Mouse (Mus musculus) hindbrain, embryonic 16.5 days (tissue): ENCODE measurements around the gene Celf3. TPM values are rescaled to one million over a fixed set of nuclear protein-coding genes. Genes with fewer than 3 reads are reported as not detected.
A peak's percentile ranks its signal among the peaks of the same experiment; 100 is the strongest.

Experiments used
- ATAC-seq: fragments of 200-750 bp; cut with Nextera tagmentation; 2 replicates; pipeline ENCODE4 v1.8.0; 2017; ENCODE audit warnings: moderate TSS enrichment, moderate library complexity
- H3K27ac ChIP-seq: fragments of 300-500 bp; sonication (generic); 2 replicates; pipeline ENCODE4 v1.5.1; 2014; ENCODE audit warnings: low read depth, mild to moderate bottlenecking, control low read depth, low read length, moderate library complexity
- H3K27me3 ChIP-seq: fragments of 300-500 bp; sonication (generic); replicated peaks from 2 replicates; pipeline ENCODE4 v1.6.1; 2014; ENCODE audit warnings: low read length; ENCODE audit not compliant: control insufficient read depth, insufficient read depth
- H3K36me3 ChIP-seq: fragments of 300-500 bp; sonication (generic); 2 replicates; pipeline ENCODE4 v1.6.1; 2014; ENCODE audit warnings: mild to moderate bottlenecking, low read length, moderate library complexity, mixed read lengths; ENCODE audit not compliant: control insufficient read depth, insufficient read depth
- H3K4me1 ChIP-seq: fragments of 300-500 bp; sonication (generic); 2 replicates; pipeline ENCODE4 v1.6.1; 2014; ENCODE audit warnings: low read depth, low read length; ENCODE audit not compliant: control insufficient read depth, insufficient read depth
- H3K4me2 ChIP-seq: fragments of 300-500 bp; sonication (generic); 2 replicates; pipeline ENCODE4 v1.6.1; 2014; ENCODE audit warnings: mild to moderate bottlenecking, low read length, control low read depth, moderate library complexity
- H3K4me3 ChIP-seq: fragments of 300-500 bp; sonication (generic); 2 replicates; pipeline ENCODE4 v1.5.1; 2014; ENCODE audit warnings: mild to moderate bottlenecking, low read length, control low read depth, moderate library complexity
- H3K9ac ChIP-seq: fragments of 300-500 bp; sonication (generic); 2 replicates; pipeline ENCODE4 v1.6.1; 2014; ENCODE audit warnings: low read depth, mild to moderate bottlenecking, control low read depth, low read length, moderate library complexity
- H3K9me3 ChIP-seq: fragments of 300-500 bp; sonication (generic); 2 replicates; pipeline ENCODE4 v1.6.1; 2014; ENCODE audit warnings: mild to moderate bottlenecking, low read length, moderate library complexity; ENCODE audit not compliant: control insufficient read depth
- WGBS: fragments of 180-500 bp; shearing (Covaris S2); extraction: QIAGEN DNeasy Blood & Tissue Kit; methylation state at CpG from one replicate; pipeline ENCODE4 v1.1.7; 2014; 5-methylcytosine and 5-hydroxymethylcytosine counted together
- polyA plus RNA-seq: library from polyadenylated mRNA; unstranded; fragments of >200 nt; fragmentation: Nextera tagmentation; extraction: Ambion mirVana; gene quantifications from 2 replicates; pipeline ENCODE4 v1.2.1, GENCODE M21; 2015

The Celf3 gene
- polyA plus RNA-seq = 184 and 191 TPM in 2 replicates

- peak within 1 kb of the TSS; percentile 90 for H3K27ac ChIP-seq
- peak within 1 kb of the TSS; percentile 87 for H3K4me2 ChIP-seq
- H3K4me1 ChIP-seq = peaks cover 47% of the 10 kb centered on the region
- H3K9me3 ChIP-seq = no peaks in the 10 kb centered on the region
- under 1% methylated on average over 14 of the region's 14 CpGs for WGBS
- H3K36me3 ChIP-seq = no peaks in the 10 kb centered on the region; the same call in 1 of the 2 replicates
- H3K4me3 ChIP-seq = peak within 1 kb of the TSS; percentile 67
- H3K9ac ChIP-seq = peak within 1 kb of the TSS; percentile 90
- ATAC-seq = peak; percentile 91
- H3K27me3 ChIP-seq = no peaks in the 10 kb centered on the region
Observed at GRCm38 (mm10) chr3:94477981-94478422, at the start of gene Celf3. Celf3 (plus strand) TSS chr3:94478295.

- H3K4me2 ChIP-seq = no peak overlapping the region
- no peaks in the 10 kb centered on the region for H3K4me1 ChIP-seq
- no peaks in the 10 kb centered on the region for H3K27me3 ChIP-seq
- peaks cover 26% of the 10 kb centered on the region for H3K36me3 ChIP-seq
- H3K27ac ChIP-seq = no peak overlapping the region
- WGBS = 87% methylated on average over 2 of the region's 2 CpGs
- no peak overlapping the region for H3K9ac ChIP-seq
- ATAC-seq = no peak
- H3K4me3 ChIP-seq = no peak overlapping the region
- no peaks in the 10 kb centered on the region for H3K9me3 ChIP-seq
Observed at GRCm38 (mm10) chr3:94430980-94431379, 47.1 kb upstream of the Celf3 start.

DNA sequence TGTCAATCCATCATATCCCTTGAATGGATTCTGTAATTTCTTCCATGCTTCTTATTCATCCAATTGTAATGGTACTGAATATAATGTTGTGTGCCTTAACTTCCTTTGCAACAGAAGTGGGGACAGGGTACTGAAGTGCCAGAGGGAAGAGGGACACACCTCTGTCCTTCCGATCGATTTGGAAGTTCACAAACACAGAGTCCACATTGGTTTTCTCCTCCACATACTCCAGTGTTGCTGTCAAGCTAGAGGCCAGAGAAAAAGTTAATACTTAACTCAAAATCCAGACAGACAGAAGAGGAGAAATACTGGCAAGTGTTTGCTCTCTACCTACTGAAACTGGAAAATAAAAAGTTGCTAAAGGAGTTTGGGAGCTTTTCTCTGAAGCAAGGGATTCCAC, 43.8 kb upstream of the Celf3 start:
- H3K9me3 ChIP-seq = no peaks in the 10 kb centered on the region
- no peak for ATAC-seq
- H3K4me1 ChIP-seq = no peaks in the 10 kb centered on the region
- H3K4me2 ChIP-seq = no peak overlapping the region
- no peak overlapping the region for H3K9ac ChIP-seq
- H3K27me3 ChIP-seq = no peaks in the 10 kb centered on the region
- H3K36me3 ChIP-seq = peaks cover 11% of the 10 kb centered on the region
- no peak overlapping the region for H3K27ac ChIP-seq
- WGBS = 93% methylated on average over 2 of the region's 2 CpGs
- no peak overlapping the region for H3K4me3 ChIP-seq

DNA sequence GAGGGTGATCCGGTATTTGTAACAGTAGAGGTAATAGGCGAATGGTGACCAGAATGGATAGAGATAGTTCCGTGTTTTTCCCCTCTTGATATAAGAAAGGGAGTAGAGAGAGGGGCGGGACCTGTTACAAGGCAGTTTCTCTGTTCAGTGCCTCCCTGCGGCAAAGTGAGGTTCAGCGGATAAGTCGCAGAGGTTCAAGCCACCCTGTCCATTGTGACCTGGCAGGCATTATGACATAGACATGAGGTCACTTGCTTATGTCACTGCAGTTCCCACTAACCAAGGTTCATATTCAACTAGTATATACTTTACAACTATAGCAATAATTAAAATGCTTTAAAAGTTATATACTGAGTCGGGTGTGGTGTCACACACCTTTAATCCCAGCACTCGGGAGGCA, 41.7 kb upstream of the Celf3 start:
- no peaks in the 10 kb centered on the region for H3K4me1 ChIP-seq
- no peaks in the 10 kb centered on the region for H3K27me3 ChIP-seq
- 84% methylated on average over 9 of the region's 9 CpGs for WGBS
- no peak overlapping the region for H3K9ac ChIP-seq
- H3K27ac ChIP-seq = no peak overlapping the region
- ATAC-seq = no peak
- no peaks in the 10 kb centered on the region for H3K36me3 ChIP-seq
- H3K9me3 ChIP-seq = no peaks in the 10 kb centered on the region
- no peak overlapping the region for H3K4me3 ChIP-seq
- H3K4me2 ChIP-seq = no peak overlapping the region

- 44% methylated on average over 3 of the region's 3 CpGs for WGBS
- Histone ChIP-seq H3K27me3 (no peaks in the 10 kb centered on the region), H3K4me1 (peaks cover 6% of the 10 kb centered on the region), H3K9ac (no peak overlapping the region), H3K27ac (no peak overlapping the region), H3K4me2 (no peak overlapping the region), H3K36me3 (peaks cover 9% of the 10 kb centered on the region; the same call in 1 of the 2 replicates), H3K9me3 (no peaks in the 10 kb centered on the region), H3K4me3 (no peak overlapping the region)
- ATAC-seq = no peak
Observed at GRCm38 (mm10) chr3:94441182-94441581, 36.9 kb upstream of the Celf3 start.

DNA sequence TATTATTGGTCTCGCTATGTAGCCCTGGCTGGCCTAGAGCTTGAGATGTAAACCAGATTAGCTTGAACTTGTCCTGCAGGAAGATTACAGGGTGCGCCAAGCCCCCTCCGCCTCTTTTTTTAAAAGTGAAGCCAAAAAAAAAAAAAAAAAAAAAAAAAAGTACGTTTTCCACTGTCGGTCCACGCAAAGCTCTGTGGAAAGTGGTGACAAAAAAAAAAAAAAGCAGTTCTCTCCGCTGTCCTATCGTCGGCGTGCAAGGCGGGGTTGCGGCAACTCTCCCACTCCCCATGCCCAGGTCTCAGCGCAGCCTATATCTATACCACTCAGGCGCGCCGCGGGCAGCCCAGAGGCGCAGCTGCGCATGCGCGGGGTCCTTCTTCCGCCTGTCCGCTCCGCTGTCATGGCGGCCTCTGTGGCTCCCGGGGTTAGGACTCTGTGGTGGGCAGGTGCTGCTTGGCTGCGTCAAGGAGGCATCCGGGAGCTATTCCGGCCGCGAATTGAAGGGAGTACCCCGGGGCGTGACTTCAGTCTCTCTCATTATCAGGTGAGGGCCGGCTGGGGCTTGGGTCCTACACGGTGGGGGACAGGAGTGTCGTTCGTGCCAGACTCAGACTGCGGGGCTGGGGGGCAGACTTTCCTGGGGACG, 35.0 kb upstream of the Celf3 start, which contains the start of gene Mrpl9:
Gene Mrpl9 (plus strand): TSS at position 368 of the 646 bp plus-strand sequence.
- Histone ChIP-seq H3K9ac (peak within 1 kb of the TSS; percentile 90), H3K4me2 (peak within 1 kb of the TSS; percentile 58), H3K27me3 (no peaks in the 10 kb centered on the region), H3K4me3 (peak within 1 kb of the TSS; percentile 83), H3K27ac (peak within 1 kb of the TSS; percentile 73), H3K36me3 (peaks cover 21% of the 10 kb centered on the region), H3K4me1 (peaks cover 6% of the 10 kb centered on the region), H3K9me3 (no peaks in the 10 kb centered on the region)
- WGBS = 1% methylated on average over 39 of the region's 39 CpGs
- ATAC-seq = peak; percentile 99

DNA sequence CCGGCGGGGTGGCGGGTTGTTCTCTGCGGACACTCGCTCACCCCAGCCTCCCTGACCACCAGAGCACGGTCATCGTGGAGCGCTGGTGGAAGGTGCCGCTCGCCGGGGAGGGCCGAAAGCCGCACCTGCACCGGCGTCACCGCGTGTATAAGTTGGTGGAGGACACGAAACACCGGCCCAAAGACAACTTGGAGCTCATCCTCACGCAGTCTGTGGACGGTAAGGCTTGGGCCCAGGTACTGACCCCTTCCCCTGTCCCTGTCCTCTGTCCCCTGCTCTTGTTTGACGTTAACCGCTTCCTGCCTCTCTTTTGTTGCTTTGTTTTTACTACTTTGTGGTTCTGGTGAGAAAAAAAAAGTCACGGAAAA, 34.5 kb upstream of the Celf3 start, which contains the start of gene Oaz3:
Gene Oaz3 (minus strand): TSS at position 319 of the 368 bp plus-strand sequence.
- WGBS = under 1% methylated on average over 20 of the region's 24 CpGs
- ATAC-seq = no peak

DNA sequence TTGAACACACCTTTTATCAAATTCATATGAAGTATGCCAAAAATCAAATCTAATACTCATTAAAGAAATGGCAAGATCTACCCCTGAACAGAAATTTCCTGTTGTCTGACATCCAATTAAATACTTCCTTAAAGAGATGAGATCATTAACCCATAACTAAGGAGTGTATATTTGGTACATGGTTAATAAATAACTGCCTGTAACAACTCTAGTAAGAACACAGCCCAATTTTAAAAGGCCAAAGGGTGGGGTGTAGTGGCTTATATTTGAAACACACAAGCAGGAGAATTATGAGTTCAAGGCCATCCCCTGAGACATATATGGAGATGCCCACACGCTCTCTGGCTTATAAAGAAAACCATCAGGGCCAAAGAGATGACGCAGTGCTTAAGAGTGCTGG, 28.7 kb upstream of the Celf3 start:
- H3K27ac ChIP-seq = no peak overlapping the region
- no peak overlapping the region for H3K4me3 ChIP-seq
- H3K27me3 ChIP-seq = no peaks in the 10 kb centered on the region
- ATAC-seq = no peak
- no peak overlapping the region for H3K4me2 ChIP-seq
- peaks cover 25% of the 10 kb centered on the region for H3K36me3 ChIP-seq
- WGBS = 83% methylated on average over 2 of the region's 2 CpGs
- peaks cover 1% of the 10 kb centered on the region; the same call in 1 of the 2 replicates for H3K4me1 ChIP-seq
- no peaks in the 10 kb centered on the region for H3K9me3 ChIP-seq
- H3K9ac ChIP-seq = no peak overlapping the region

More for the DNA sequence above, 34.5 kb upstream of the Celf3 start, which contains the start of gene Oaz3:
- H3K9ac ChIP-seq = peak within 1 kb of the TSS; percentile 90
- H3K36me3 ChIP-seq = peaks cover 25% of the 10 kb centered on the region
- peak within 1 kb of the TSS; percentile 83 for H3K4me3 ChIP-seq
- no peaks in the 10 kb centered on the region for H3K9me3 ChIP-seq
- peaks cover 6% of the 10 kb centered on the region for H3K4me1 ChIP-seq
- peak within 1 kb of the TSS; percentile 73 for H3K27ac ChIP-seq
- H3K27me3 ChIP-seq = no peaks in the 10 kb centered on the region
- peak within 1 kb of the TSS; percentile 58 for H3K4me2 ChIP-seq

DNA sequence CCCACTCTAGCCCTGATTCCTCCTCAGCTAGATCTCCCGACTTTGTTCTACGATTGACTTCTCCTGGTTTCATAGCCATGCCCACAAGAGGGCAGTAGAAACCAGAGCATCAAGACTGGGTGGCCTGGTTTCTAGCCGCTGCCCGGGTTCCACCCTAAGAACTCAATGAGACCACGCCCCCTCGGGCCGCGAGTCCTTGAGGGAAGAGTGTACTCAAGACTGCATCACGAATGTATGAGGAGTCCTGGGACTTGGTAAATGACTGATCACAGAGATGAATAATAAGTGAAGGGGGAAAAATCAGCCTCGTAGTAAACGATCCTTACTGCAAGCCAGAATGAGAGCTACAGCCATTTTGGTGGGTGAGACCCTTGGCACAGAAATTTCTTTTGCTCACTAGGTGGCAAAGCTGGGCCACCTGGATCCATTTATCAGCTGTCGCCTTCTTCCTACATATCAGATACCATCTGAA, 21.5 kb upstream of the Celf3 start:
- H3K9me3 ChIP-seq = no peaks in the 10 kb centered on the region
- H3K36me3 ChIP-seq = no peaks in the 10 kb centered on the region
- 0% methylated on average over 12 of the region's 12 CpGs for WGBS
- peak overlapping the region; percentile 40; the same call in 1 of the 2 replicates for H3K27ac ChIP-seq
- peak overlapping the region; percentile 45 for H3K4me3 ChIP-seq
- peak overlapping the region; percentile 54 for H3K4me2 ChIP-seq
- peak overlapping the region; percentile 59 for H3K9ac ChIP-seq
- H3K27me3 ChIP-seq = no peaks in the 10 kb centered on the region
- peak; percentile 92 for ATAC-seq
- peaks cover 7% of the 10 kb centered on the region for H3K4me1 ChIP-seq
